Mouse (Mus musculus) bone marrow macrophage, adult 2 months (primary cell): Measurements from ENCODE around the gene Itgav. TPM values are rescaled to one million over a fixed set of nuclear protein-coding genes. Genes with fewer than 3 reads are reported as not detected.

Experiments used
- H3K27ac ChIP-seq: 2 replicates; pipeline ENCODE4 v1.5.1; 2012; ENCODE audit warnings: low read depth, low read length; ENCODE audit not compliant: insufficient read depth
- H3K4me1 ChIP-seq: 2 replicates; pipeline ENCODE4 v1.6.1; 2012; ENCODE audit warnings: low read length; ENCODE audit not compliant: control insufficient read depth, insufficient read depth
- H3K4me3 ChIP-seq: 2 replicates; pipeline ENCODE4 v1.5.1; 2012; ENCODE audit warnings: mild to moderate bottlenecking, low read length, moderate library complexity; ENCODE audit not compliant: insufficient read depth
- CTCF ChIP-seq: IDR thresholded peaks from 2 replicates; pipeline ENCODE4 v1.5.1; 2012; ENCODE audit warnings: low read depth, mild to moderate bottlenecking, low read length, moderate library complexity
- POLR2A ChIP-seq: IDR thresholded peaks from 2 replicates; pipeline ENCODE4 v1.6.1; 2012; ENCODE audit warnings: mild to moderate bottlenecking, low read depth, low read length, borderline replicate concordance
- polyA plus RNA-seq: library from polyadenylated mRNA; stranded (reverse); fragments of >200 nt; gene quantifications from 2 replicates; pipeline ENCODE4 v1.2.4, GENCODE M21; 2012; ENCODE audit not compliant: missing spikeins, insufficient read depth, insufficient read length

The Itgav gene
- polyA plus RNA-seq, 1 experiment: 93.4 TPM

GRCm38 (mm10) chr2:83856236-83856635, 132.0 kb downstream of the Itgav start:
- TF ChIP-seq POLR2A (no peak), CTCF (no peak)
- Histone ChIP-seq H3K4me1 (no peaks in the 10 kb centered on the region), H3K27ac (no peak overlapping the region), H3K4me3 (no peak overlapping the region)

Other genes with a start within 250 kb of the Itgav start
- gene Zc3h15, start 80.0 kb upstream of the Itgav start, polyA plus RNA-seq: 79.0 and 82.7 TPM in 2 replicates
- 0.09 and 0.15 TPM in 2 replicates for gene Fam171b, start 88.2 kb downstream of the Itgav start, polyA plus RNA-seq
- not detected in 2 replicates for gene Zswim2, start 216.8 kb downstream of the Itgav start, polyA plus RNA-seq
- not detected in 2 replicates for gene Gm13698, start 231.3 kb downstream of the Itgav start, polyA plus RNA-seq
- gene Gm13693, start 237.1 kb downstream of the Itgav start, polyA plus RNA-seq: not detected in 2 replicates
- not detected in 2 replicates for gene Gm13695, start 242.9 kb downstream of the Itgav start, polyA plus RNA-seq
- gene Gm13696, start 248.7 kb downstream of the Itgav start, polyA plus RNA-seq: not detected in 2 replicates